Mouse (Mus musculus) fibroblast of lung, adult 2 months (primary cell): ENCODE measurements around the gene Smbd1.

Experiments
- DNase-seq: peaks from one replicate; pipeline ENCODE4 v3.0.0-alpha.2; 2011; ENCODE audit warnings: low read depth

Smbd1 gene

DNA sequence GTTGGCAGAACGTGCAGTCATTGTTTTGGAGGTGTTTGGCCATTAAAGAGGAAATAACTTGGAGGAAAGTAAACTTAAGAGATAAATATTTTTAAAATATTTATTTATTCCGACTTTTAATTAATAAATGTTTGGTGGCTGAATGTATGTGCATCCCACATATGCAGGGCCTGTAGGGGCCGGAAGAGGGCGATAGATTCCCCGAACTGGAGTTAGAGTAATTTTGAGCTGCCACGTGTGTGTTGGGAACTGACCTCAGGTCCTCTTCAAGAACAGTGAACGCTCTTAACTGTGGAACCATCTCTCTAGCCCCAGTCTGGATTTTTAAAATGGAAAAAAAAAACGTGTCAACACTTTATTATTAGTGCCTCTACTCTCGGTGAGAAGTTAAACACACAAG is 3.1 kb upstream of the Smbd1 start:
- DNase-seq = no peak

- peak; percentile 70 for DNase-seq
These were observed 2.6 kb upstream of the Smbd1 start for GRCm38 (mm10) chr16:32812888-32813361.

GRCm38 (mm10) chr16:32807408-32808185 is 2.7 kb downstream of the Smbd1 start:
- no peak for DNase-seq

- no peak for DNase-seq
These were observed 5.1 kb downstream of the Smbd1 start for GRCm38 (mm10) chr16:32805151-32805550.

- DNase-seq = no peak
These were observed 6.4 kb downstream of the Smbd1 start for GRCm38 (mm10) chr16:32803901-32804300.

- DNase-seq = peak; percentile 46
These were observed 6.9 kb downstream of the Smbd1 start for GRCm38 (mm10) chr16:32803252-32803853.

- DNase-seq = no peak
These were observed 12.9 kb downstream of the Smbd1 start, which contains the start of gene Muc20 for GRCm38 (mm10) chr16:32797426-32797689. Gene Muc20 (minus strand): TSS chr16:32797435.

DNA sequence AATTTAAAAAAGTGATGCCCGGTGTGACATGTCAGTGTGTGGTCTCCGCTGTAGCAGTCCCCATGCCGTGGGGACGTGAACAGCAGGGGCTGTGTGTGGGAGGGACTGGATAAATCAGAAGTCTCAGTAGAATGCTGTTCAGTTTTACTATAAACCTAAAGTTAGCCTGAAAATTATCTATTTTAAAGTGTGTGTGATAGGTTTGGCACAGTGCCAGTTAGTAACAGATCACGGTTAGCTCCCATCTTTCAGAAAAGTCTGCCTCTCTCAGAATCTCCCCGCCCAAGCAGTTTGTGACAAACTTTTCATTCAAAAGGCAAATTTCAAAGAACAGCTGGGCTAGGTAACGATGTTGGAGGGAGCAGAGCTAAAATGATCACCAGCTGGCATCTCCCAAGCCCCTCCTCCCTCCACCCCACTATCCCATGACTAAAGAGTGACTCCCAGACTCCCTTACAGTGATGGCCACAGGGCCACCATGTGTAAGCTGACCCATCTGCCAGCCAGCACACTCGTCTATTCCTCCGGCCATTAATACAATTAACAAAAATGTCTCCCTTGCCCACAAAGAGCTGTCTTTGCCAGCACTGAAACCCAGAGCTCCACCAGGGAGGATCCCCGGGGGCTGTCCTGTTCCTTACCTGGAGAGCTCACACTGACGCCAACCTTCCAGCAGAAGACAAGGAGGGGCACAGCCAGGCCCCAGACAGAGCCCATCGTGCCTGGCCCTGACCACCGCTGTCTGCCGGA is 13.4 kb downstream of the Smbd1 start:
- no peak for DNase-seq

GRCm38 (mm10) chr16:32795177-32795576 is 15.1 kb downstream of the Smbd1 start:
- no peak for DNase-seq

DNA sequence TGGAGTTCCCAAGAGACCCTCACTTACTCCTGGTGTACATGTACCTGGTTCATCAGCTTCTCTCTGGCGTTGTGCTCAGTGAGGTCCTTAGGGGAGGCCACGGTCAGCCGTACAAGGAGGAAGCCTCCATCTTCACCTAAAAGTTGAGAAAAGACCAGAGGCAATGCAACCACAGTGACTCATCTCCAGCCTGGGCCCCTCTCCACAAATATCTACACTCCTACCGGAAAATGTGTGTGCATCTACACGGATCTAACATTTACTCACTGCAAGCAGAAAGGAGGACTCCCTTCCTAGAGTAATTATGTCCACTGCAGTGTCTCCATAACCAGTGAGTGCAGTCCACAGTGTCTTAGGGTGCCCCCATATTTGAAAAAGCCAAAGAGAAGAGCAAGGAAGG is 20.2 kb downstream of the Smbd1 start:
- DNase-seq = no peak

DNA sequence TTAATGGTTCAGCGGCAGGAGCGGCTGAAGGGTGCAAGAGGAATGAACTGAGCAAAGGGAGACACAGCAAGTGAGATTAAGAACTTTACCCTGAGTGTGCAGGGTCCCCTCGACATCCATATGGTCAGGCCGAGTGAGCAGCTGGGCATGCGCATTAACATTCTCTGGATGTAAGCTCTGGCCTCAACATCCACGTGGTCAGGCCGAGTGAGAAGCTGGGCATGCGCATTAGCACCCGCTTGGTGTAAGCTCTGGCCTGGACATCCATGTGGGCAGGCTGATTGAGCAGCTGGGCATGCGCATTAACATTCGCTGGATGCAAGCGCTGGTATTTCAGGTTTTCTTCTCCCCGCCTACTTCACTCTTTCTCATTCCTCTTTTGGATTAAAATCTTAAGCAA is 25.4 kb downstream of the Smbd1 start:
- no peak for DNase-seq

DNA sequence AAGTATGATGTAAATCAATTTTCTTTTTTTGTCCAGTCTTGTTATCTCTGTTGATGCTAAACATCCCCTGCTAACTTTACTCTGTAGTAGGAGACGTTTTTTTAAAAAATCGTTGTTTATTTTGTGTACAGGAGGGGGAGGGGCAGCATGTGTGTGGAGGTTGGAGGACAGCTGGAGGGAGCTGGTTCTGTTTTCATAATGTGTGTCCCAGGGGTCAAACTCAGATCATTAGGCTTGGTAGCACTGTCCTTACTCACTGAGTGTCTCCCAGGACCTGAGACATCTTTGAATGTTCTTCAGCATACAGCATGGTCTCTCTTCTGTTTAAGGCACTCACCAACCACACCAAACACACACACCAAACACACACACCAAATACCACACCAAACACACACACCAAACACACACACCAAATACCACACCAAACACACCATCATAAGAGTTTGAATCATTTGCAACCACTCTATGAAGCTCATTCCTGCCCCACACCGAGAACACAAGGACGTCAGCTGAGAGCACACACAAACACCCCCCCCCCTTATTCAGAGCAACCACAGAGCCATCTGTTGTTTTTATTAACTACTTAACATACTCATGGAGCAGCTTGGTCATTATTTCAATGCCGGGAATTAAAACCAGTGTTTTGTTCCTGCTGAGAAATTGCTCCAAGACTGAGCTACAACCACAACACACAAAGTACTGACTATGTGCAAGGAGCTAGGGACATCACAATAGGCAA is 26.8 kb downstream of the Smbd1 start:
- DNase-seq = no peak

GRCm38 (mm10) chr16:32778956-32779355 is 31.3 kb downstream of the Smbd1 start:
- DNase-seq = no peak

DNA sequence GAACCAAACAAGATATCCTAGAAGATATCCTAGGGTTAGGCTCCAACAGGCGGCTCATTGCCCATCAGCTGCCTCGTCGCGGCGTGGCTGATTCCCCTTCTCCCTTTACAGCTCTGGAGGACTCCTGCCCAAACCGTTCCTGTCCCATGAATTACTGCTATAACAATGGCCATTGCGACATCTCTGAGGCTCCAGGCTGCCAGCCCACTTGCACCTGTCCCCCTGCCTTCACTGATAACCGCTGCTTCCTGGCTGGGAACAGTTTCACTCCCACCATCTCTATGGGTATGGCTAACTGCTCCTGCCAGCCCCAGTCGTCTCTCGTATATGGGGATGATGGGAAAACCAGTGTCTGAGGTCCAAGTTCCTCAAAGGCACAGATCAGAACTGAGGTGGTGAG is 33.6 kb downstream of the Smbd1 start:
- DNase-seq = no peak

DNA sequence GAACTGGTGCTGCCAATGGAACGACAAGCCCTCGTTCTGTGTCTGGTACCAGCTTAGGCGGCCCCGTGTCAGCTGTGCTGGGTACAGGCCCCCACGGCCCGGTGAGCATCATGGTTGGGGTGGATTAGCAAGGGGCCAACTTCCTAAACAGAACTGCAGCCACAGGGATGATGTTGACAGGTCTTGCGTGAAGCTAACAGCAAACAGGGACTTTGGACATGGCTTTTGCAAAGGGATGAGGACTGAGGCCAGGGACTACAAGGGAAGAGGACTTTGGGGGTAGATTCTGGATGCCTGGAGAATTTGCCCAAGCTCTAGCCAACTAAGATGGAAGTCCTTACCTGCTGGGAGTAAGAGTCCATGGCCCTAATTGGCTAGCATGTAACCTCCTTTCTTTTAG is 43.4 kb downstream of the Smbd1 start:
- DNase-seq = no peak

DNA sequence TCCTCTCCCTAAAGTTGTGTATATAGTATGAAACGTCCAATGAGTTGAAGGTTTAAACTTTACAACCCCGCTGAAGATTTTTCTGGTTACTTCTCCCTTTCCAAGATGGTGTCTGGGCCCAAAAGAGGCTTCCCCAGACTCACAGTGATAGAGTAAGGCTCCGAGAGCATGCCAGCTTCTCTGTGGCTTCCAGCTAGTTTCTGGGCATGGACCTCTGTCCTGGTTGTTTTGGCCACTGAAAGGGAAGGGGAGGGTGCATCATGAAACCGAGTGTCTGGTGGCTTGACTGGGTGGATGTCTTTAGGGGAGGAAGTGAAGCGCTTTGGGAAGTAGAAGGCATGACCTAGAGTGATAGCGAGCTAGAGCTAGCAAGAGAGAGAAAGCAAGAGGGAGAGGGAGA is 45.3 kb downstream of the Smbd1 start:
- no peak for DNase-seq

- DNase-seq = no peak
These were observed 45.7 kb downstream of the Smbd1 start for GRCm38 (mm10) chr16:32764550-32764949.
